Mouse (Mus musculus): ENCODE results near the gene Olfr1431.
"Not testable (repeated sequence)": the region's sequence is repeated elsewhere in the genome, so short reads cannot be mapped to it uniquely, and the experiment has no call there.

Gene Olfr1431

GRCm38 (mm10) chr19:12200334-12200733 lies at the start of gene Olfr1431:
Olfr1431 (plus strand) TSS chr19:12200634.
- no peak for DNase-seq (ENCODE audit: low spot score)

GRCm38 (mm10) chr19:12170062-12170599 lies 30.3 kb upstream of the Olfr1431 start, which contains the start of gene Olfr1555-ps1:
Olfr1555-ps1 (minus strand) TSS chr19:12170112.
- DNase-seq (ENCODE audit: low spot score): not testable (repeated sequence)

DNA sequence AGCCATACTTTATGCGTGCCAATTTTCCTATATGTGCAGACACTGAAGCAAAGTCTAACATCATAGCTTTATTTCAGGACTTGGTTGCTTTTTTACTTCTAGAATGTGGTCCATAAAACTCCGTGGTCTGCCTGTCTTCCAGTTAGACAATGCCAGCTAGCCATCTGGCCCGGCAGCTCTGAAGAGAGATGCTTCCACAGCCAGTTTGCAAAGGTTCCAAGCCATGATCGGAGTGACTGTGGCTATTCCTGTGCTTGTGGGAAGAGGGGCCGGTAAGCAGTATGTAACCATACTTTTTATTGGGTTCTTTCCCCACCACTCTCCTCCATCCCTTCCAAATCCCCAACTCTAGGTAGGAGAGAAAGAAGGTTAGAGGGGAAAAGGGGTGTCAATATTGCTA lies 25.0 kb upstream of the Olfr1431 start:
- not testable (repeated sequence) for DNase-seq (ENCODE audit: low spot score)

DNA sequence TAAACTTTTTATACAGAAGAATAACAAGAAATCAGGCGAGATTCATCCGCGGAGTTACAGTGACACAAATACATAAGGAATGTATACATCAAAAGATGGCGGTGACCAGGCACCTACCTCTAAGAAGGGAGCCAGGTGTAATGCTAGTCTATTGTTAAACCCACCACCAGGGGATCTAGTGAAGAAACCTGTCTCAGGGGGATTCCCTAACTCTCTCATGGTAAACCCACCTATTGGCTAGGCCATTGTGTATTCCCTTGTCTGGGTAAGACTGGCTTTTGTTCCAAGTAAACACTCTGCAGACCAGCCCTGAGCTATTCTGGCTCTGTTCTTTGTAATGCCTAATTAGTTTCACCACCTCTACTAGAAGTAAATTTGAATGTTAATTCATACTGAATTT lies 1.4 kb upstream of the Olfr1431 start:
- DNase-seq (ENCODE audit: low spot score): not testable (repeated sequence)

DNA sequence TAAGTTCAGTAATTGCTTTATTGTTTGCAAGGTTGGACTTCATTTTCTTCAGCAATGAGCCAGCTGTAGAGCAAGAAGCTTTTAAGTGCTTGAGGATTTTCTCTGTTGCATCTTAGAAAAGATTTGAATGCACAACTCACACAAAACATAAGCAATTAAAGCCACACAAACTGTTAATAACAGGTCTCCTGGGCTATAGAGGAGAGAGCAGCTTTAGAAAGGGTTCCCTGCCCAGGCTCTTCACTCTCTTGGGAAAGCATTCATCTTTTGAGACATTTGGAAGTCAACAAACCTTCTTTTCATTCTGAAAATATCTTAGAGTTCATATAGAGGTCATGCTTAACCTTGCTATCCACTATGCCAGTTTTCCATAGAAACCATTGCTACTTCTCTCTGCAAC lies 32.1 kb downstream of the Olfr1431 start, which contains the start of gene Olfr1432:
Gene Olfr1432 (minus strand): TSS at position 101 of the 400 bp plus-strand sequence.
- DNase-seq (ENCODE audit: low spot score): not testable (repeated sequence)

DNA sequence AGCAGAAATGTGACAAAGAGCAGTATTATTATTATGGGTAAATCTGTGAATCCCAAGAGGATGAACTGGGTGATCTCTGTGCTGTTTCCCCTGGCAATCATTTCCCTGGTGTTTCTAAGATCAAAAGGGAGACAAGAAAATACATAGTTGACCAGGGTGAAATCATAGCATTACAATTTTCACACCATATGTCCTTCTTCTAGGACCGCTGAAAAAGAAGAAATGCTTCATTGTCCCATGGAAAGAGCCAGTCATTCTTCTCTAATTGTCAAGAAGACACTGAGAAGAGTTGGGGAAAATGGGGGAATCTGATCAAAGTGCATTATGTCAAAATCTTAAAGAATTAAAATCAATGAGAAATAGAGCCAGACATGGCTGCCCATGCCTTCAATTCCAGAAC lies 41.1 kb downstream of the Olfr1431 start, which contains the start of gene Olfr262:
Gene Olfr262 (minus strand): TSS at position 101 of the 400 bp plus-strand sequence.
- DNase-seq (ENCODE audit: low spot score): no peak

GRCm38 (mm10) chr19:12260732-12261131 lies 60.3 kb downstream of the Olfr1431 start, which contains the start of gene Olfr235:
Olfr235 (plus strand) TSS chr19:12261032.
- no peak for DNase-seq (ENCODE audit: low spot score)

Data from T-cell, adult 2 months (primary cell).